Mouse (Mus musculus) stomach, adult 2 months (tissue): ENCODE data around the gene Brca1. TPM values are rescaled to one million over a fixed set of nuclear protein-coding genes. Genes with fewer than 3 reads are reported as not detected.

Experiments used
- polyA plus RNA-seq: library from polyadenylated mRNA; depleted of rRNA; stranded (reverse); fragments of >200 nt; gene quantifications from 2 replicates; pipeline ENCODE4 v1.2.3, GENCODE M21; 2012; rRNA removed

The Brca1 gene
- polyA plus RNA-seq: 0.16 and 0.22 TPM in 2 replicates

DNA sequence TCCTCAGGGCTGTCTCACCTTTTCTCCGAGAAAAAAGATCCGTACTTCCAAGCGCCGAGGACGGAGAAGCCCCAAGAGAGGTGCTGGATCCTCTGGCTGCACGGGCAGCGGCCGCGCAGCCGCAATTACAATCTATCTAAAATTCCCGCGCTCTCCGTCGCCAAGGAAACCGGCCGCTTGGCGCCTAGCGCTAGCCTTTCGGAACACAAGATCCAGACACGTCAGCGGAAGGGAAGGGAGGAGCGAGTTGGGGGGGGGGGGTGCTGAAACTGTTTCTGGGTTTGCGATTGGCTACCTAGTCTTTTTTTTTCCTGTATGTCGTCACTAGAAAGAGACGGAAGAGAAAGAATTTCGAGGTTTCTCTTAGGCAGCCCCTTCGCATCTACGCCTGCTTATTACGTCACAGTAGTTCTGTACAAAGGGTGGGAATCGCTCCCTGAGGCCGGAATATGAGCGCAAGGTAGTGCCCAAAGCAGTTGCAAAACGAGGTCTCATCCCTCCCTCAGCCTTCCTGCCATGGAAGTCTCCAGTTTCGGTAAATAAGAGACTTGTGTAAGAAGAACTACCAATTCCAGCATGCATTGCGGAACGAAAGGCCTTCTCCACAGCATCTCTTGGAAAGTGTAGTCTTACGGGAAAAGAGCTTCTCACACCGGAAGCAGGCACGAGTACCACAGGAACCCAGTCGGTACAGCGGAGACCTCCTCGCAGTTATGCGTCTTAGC is at the start of gene Brca1, which contains the start of gene Nbr1:
Brca1 (minus strand) TSS at position 205 of the 725 bp plus-strand sequence.
Nbr1 (plus strand) TSS at position 399 of the 725 bp plus-strand sequence.

DNA sequence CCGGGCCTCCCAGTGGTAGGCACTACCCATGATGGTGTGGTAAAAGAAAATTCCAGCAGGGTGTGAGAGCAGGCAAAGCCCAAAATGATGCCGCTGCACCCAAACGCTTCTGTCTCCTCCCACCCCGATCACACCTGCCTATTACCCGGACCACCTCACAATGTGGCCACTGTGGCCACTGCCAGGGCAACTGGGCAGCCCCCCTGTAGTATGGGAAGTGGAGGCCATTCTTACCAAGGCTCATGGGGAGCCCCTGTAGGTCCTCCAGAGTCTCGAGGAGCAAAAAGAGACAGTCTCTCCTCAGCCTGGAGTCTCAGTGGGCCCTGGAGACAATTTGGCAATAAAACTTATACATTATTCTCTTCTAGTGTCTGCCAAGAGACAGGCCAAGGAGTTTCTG is 47.4 kb upstream of the Brca1 start, which contains the start of gene Gm11634:
Gm11634 (minus strand) TSS at position 101 of the 400 bp plus-strand sequence.

DNA sequence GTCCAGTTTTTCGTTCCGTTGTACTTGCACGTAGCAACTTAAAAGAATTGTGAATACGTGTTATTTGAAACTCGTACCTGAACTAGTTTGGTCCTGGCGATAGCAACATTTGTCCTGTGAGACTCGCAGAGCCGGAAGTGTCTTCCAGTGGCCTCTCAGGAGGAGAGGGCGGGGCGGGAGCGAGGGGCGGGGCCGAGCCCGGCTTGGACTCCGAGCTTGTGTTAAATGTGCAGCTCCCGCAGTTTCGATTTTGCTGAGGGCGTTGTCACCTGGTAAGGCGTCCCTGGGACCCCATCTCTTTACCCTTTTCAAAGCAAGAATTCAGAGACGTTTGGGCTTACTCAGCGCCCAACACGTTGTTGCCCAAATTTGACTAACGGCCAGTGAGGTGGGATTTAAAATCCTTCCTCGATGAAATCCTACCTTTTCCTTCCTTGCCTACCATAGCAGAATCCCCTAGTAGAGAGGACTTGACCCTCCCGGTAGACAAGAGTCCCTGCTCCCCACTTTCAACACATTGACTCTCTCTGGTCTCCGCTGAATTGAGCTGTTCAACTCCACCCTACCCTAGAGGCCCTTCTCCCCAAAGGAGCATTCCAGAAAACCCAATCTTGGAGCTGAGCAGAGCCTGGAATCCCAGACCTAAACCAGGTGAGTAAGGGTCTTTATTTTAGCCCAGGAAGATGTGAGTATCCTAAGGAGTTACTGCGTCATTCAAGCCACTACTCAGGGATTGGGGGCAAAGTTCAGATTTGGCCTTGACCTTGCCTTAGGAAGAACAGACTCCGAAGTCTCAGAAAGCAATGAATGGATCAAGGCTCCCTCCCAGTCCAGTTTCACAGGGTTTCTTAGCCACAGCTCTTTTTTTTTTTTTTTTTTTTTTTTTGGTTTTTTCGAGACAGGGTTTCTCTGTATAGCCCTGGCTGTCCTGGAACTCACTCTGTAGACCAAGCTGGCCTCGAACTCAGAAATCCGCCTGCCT is 30.6 kb upstream of the Brca1 start, which contains the start of gene Tmem106a:
Tmem106a (plus strand) TSS at position 189 of the 982 bp plus-strand sequence.

DNA sequence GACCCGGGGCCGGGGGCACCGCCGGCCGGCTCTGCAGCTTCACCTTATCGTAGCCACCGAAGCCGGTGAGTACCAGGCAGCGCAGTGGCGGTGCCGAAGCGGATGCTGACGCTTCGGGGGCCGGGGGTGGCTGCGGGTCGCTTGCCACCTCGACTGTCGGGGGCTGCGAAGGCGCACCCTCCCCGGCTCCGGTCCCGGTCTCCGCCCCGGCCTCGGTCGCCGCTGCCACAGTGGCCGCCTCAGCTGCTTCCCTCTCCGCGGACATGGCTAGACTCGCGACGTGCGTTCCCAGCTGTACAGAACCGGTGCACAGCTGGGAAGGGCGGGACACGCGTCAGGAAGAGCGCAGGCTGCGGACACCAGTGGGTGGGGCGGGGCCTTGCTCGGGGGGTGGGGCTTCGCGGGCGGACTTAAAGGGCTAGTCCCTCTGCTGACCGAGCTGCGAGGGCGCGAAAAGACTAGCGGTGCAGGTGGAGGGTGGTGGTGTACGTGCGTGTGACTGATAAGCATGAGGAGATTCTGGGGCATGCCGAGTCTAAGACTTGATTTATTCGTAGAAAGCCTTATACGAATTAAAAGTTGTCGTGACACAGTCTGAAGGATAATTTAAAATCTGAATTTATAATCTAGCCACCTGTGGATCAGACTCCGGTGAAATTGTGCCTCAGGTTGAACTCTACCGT is 85.7 kb downstream of the Brca1 start, which contains the start of gene Vat1:
Vat1 (minus strand) TSS at position 362 of the 683 bp plus-strand sequence.

DNA sequence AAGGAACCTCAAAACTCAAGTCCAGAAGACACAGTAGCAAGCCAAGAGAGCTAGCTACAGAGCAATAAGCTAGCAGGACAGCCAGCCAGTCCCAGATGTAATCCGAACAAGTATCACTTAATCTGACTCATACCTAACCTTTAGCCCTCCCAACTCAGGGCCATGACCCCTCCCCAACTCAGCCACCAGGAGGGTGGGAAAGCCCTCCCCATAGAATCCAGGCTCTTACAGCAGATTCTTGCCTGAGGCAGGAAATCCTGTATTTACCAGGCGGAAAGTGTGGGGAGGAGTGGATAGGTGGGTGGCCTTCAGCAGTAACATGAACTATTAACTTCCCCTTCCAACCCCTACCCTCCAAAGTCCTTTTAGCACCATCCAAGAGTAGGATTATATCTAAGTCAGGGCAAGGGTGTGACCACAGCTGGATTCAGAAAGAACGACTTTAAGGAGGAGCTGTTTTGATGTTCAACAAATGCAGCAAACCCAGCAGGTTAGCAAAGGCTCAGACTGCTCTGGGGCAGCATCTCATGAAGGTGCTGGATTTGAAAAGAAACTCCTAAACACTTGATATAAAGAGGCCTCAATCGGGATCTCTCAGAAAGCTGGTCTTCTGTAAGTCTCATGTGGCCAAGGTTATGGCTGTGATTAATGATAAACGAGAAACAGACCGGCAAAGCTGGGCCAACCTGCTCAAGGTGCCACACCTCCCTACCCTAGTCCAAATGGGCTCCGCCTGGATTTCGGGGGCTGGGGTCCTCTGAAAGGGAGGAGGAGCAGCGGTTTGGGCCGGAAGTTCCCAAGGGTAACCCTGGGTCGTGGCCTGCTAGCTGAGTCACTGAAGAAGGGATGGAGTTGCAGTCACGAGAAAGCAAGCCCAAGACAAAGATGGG is 87.3 kb downstream of the Brca1 start, which contains the start of gene Rnd2:
Rnd2 (plus strand) TSS at position 789 of the 890 bp plus-strand sequence.

DNA sequence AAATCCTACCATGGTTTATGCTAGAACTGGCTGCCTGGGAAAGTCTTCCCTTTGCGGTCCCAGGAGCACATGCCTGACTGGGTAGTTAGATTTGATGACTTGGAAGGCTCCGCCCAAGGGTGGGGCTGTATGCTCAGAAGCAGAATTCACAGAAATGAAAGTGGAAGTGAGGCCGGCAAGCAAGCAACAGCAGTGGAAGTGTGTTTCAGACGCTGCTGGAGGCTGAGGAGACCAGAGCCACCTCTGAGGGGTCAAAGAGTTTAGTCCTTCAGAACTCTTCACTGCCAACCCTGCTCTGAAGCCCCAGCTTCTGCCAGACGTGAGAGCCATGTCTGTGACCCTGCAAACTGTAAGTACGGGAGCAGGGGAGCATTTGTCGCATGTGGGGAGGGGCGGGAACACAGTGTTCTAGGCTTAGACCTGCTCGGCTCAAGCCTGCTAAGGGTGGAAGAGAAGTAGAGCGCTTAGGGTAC is 103.4 kb downstream of the Brca1 start, which contains the start of gene Ifi35:
Ifi35 (plus strand) TSS at position 134 of the 473 bp plus-strand sequence.

DNA sequence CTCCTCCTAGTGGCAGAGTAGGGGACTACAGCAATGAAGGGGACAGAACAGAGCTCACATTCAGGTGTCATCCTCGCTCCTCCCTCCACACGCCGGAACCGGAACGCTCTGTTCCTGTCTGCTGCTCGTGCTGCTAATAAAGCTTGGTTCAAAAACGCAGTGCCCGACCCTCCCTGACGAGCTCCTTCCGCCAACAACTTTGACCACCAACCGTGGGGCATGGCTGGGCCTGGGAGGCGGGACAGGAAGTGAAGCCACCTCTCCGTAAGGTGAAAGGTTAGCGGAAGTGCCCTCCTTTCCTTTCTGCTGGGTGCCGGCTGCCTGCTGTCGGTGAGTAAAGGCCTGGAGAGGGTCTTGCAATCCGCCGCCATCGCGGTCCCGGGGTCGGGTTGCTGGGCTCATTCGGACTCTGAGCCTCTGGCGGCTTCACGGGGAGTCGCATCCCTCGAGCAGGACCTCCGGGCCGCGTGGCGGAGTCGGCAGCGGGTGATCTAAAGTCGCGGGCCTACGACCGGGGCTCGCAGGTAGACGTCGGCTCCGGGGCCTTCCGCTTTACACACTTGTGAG is 109.5 kb downstream of the Brca1 start, which contains the start of gene Rpl27:
Rpl27 (plus strand) TSS at position 172 of the 567 bp plus-strand sequence.

Other genes with a start within 250 kb of the Brca1 start
- 45.6 and 56.4 TPM in 2 replicates for gene Becn1, start 249.7 kb downstream of the Brca1 start, polyA plus RNA-seq
- gene Psme3, start 235.7 kb downstream of the Brca1 start, polyA plus RNA-seq: 15.1 and 19.9 TPM in 2 replicates
- gene Aoc2, start 226.9 kb downstream of the Brca1 start, polyA plus RNA-seq: 2.2 and 2.3 TPM in 2 replicates
- gene Aoc3, start 221.3 kb downstream of the Brca1 start, polyA plus RNA-seq: 10.8 and 13.3 TPM in 2 replicates
- not detected in 2 replicates for gene G6pc, start 184.4 kb downstream of the Brca1 start, polyA plus RNA-seq
- 9.5 and 10.3 TPM in 2 replicates for gene Aarsd1, start 134.3 kb downstream of the Brca1 start, polyA plus RNA-seq
- gene Gm27029, start 127.2 kb downstream of the Brca1 start, polyA plus RNA-seq: not detected in 2 replicates
- 15.6 and 17.9 TPM in 2 replicates for gene Rundc1, start 126.9 kb downstream of the Brca1 start, polyA plus RNA-seq
- 2.6 and 3.7 TPM in 2 replicates for gene Ptges3l, start 126.6 kb downstream of the Brca1 start, polyA plus RNA-seq
- 103 and 107 TPM in 2 replicates for gene Rpl27, start 109.7 kb downstream of the Brca1 start, polyA plus RNA-seq
- 16.6 and 18.3 TPM in 2 replicates for gene Ifi35, start 103.5 kb downstream of the Brca1 start, polyA plus RNA-seq
- gene Rnd2, start 87.0 kb downstream of the Brca1 start, polyA plus RNA-seq: 7.1 and 8.6 TPM in 2 replicates
- gene Vat1, start 85.7 kb downstream of the Brca1 start, polyA plus RNA-seq: 72.9 and 93.3 TPM in 2 replicates
- 43.9 and 47.9 TPM in 2 replicates for gene Nbr1, start 194 bp upstream of the Brca1 start, polyA plus RNA-seq
- 8.0 TPM in 2 replicates for gene Tmem106a, start 30.3 kb upstream of the Brca1 start, polyA plus RNA-seq
- gene Gm11634, start 47.3 kb upstream of the Brca1 start, polyA plus RNA-seq: not detected in 2 replicates
- gene Rdm1, start 75.2 kb upstream of the Brca1 start, polyA plus RNA-seq: 8.7 TPM in 2 replicates
- 3.6 and 4.3 TPM in 2 replicates for gene Arl4d, start 113.6 kb upstream of the Brca1 start, polyA plus RNA-seq
- gene Dhx8, start 181.0 kb upstream of the Brca1 start, polyA plus RNA-seq: 3.0 and 3.3 TPM in 2 replicates
- 5.7 and 8.5 TPM in 2 replicates for gene Etv4, start 233.4 kb upstream of the Brca1 start, polyA plus RNA-seq